Mouse (Mus musculus): Measurements from ENCODE around the gene Gm45062. TPM values are rescaled to one million over a fixed set of nuclear protein-coding genes. Genes with fewer than 3 reads are reported as not detected.

Gene Gm45062
- polyA plus RNA-seq, 1 experiment: not detected

DNA sequence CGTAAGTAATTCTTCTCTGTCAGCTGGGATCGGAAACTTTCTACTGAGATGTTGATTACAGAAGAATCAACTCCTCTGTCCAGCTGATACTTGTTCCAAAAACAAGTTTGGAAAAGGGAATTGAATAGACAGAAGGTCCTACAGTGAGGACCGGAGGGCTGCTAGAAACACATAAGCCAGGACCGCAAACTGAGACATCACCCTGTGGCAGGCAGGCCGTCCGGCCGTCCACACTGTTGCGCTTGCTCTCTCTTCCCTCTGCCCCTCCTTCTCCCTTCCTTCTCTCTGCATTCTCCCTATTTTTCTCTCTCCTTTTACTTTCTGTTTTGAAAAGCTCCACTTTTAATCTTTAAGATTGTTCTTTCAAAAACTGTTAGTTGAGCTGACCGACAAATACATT is 332.4 kb downstream of the Gm45062 start:
- no peaks in the 10 kb centered on the region for H3K27me3 ChIP-seq (ENCODE audit: control insufficient read depth, insufficient read depth, low read length)
- no peaks in the 10 kb centered on the region for H3K4me1 ChIP-seq (ENCODE audit: control insufficient read depth, insufficient read depth, insufficient read length, low read length)
- H3K4me3 ChIP-seq (ENCODE audit: low read depth, low read length): no peak overlapping the region
- TF ChIP-seq POLR2A (IDR thresholded peaks at IDR 0.05; ENCODE audit: low read depth, low read length) (no peak), CTCF (IDR thresholded peaks at IDR 0.05; ENCODE audit: extremely low read depth, insufficient read length, insufficient replicate concordance, low read depth, low read length) (no peak)
- no peak overlapping the region for H3K27ac ChIP-seq (ENCODE audit: insufficient read depth, low read depth, low read length)
- WGBS: 94% methylated on average over 9 of the region's 9 CpGs
- peaks cover 12% of the 10 kb centered on the region for H3K36me3 ChIP-seq (ENCODE audit: control insufficient read depth, insufficient read depth, low read length)

DNA sequence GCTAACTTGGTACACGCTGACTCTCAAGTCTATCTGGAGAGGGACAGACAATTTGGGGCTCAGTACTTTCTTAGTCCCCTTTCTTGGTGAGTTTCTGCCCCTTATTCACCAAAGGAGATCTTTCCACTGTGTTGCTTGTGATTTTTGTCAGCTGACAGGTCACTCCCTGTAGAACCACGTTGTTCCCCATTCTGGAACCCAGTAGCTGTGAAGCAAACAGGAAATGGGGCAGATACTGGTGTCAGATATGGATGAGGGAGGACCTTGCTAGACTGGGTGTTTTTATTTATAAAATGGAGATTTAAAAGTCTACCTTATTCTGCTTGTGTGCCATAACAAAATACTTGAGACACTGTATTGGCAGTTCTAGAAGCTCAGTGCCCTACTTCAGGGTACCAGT is 358.1 kb downstream of the Gm45062 start:
- no peaks in the 10 kb centered on the region for H3K27me3 ChIP-seq (ENCODE audit: control insufficient read depth, insufficient read depth, low read length)
- H3K36me3 ChIP-seq (ENCODE audit: control insufficient read depth, insufficient read depth, low read length): no peaks in the 10 kb centered on the region
- H3K27ac ChIP-seq (ENCODE audit: insufficient read depth, low read depth, low read length): no peak overlapping the region
- TF ChIP-seq CTCF (IDR thresholded peaks at IDR 0.05; ENCODE audit: extremely low read depth, insufficient read length, insufficient replicate concordance, low read depth, low read length) (no peak), POLR2A (IDR thresholded peaks at IDR 0.05; ENCODE audit: low read depth, low read length) (no peak)
- WGBS: 62% methylated on average over 2 of the region's 2 CpGs
- no peaks in the 10 kb centered on the region for H3K4me1 ChIP-seq (ENCODE audit: control insufficient read depth, insufficient read depth, insufficient read length, low read length)
- no peak overlapping the region for H3K4me3 ChIP-seq (ENCODE audit: low read depth, low read length)

DNA sequence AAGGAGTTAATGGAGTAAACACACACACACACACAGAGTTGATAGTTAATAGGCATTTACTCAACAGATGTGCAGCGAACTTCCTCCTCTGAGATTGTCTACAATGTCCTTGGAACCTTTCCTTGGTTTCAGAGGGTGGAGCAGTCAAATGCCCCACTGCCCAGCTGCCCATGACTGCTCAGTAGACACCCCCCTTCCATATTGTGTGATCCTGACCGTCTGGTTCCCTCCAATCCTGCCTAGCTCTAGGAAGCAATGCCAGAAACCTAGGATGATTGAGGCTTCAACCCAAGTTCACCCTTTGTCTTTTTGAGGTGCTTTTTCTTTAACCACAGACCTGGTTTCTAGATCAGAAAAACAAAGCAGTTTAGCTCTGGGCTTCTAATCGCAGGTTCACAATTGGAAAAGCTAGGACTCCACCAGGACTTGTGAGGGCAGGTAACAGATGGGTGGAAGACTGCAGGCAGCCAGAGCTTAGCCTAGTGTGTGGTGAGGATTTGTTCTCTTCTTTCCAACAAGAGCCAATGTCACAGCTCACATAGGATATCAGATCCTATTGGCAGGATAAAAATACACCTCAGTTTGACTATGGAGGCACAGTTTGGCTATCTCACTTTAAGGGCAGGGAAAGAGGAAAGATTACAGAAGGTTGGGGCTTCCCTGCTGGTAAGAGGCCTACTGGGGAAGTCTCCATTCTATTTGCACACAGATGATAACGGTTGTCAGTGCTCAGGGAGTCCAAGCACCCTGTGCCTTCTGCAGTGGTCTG is 360.5 kb downstream of the Gm45062 start:
- no peaks in the 10 kb centered on the region for H3K4me1 ChIP-seq (ENCODE audit: control insufficient read depth, insufficient read depth, insufficient read length, low read length)
- H3K27me3 ChIP-seq (ENCODE audit: control insufficient read depth, insufficient read depth, low read length): no peaks in the 10 kb centered on the region
- TF ChIP-seq POLR2A (IDR thresholded peaks at IDR 0.05; ENCODE audit: low read depth, low read length) (no peak), CTCF (IDR thresholded peaks at IDR 0.05; ENCODE audit: extremely low read depth, insufficient read length, insufficient replicate concordance, low read depth, low read length) (no peak)
- 64% methylated on average over 4 of the region's 4 CpGs for WGBS
- H3K4me3 ChIP-seq (ENCODE audit: low read depth, low read length): no peak overlapping the region
- no peak overlapping the region for H3K27ac ChIP-seq (ENCODE audit: insufficient read depth, low read depth, low read length)
- no peaks in the 10 kb centered on the region for H3K36me3 ChIP-seq (ENCODE audit: control insufficient read depth, insufficient read depth, low read length)

DNA sequence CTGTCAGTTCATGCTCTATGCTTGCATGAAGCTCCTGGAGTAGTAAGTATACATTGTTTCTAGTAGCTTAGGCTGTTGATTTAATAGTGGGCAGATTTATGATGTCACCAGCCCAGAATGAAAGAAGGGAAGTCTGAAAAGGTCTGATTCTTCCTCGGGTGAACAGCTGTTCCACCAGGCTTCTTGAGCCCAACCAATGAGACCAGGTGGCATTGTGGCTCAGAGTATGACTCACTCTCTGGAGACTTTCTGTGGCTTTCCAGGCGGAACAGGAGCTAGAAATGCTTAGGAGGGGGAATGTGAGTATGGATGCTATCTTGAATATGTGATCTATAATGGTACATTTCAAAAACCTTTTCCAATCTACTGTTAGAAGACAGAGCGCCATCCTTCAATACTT is 363.8 kb downstream of the Gm45062 start:
- TF ChIP-seq POLR2A (IDR thresholded peaks at IDR 0.05; ENCODE audit: low read depth, low read length) (no peak), CTCF (IDR thresholded peaks at IDR 0.05; ENCODE audit: extremely low read depth, insufficient read length, insufficient replicate concordance, low read depth, low read length) (no peak)
- Histone ChIP-seq H3K27ac (ENCODE audit: insufficient read depth, low read depth, low read length) (no peak overlapping the region), H3K4me1 (ENCODE audit: control insufficient read depth, insufficient read depth, insufficient read length, low read length) (no peaks in the 10 kb centered on the region), H3K4me3 (ENCODE audit: low read depth, low read length) (no peak overlapping the region), H3K36me3 (ENCODE audit: control insufficient read depth, insufficient read depth, low read length) (no peaks in the 10 kb centered on the region), H3K27me3 (ENCODE audit: control insufficient read depth, insufficient read depth, low read length) (no peaks in the 10 kb centered on the region)
- 71% methylated on average over 3 of the region's 3 CpGs for WGBS

GRCm38 (mm10) chr6:8628226-8628625 is 369.0 kb downstream of the Gm45062 start:
- H3K27ac ChIP-seq (ENCODE audit: insufficient read depth, low read depth, low read length): no peak overlapping the region
- no peaks in the 10 kb centered on the region for H3K27me3 ChIP-seq (ENCODE audit: control insufficient read depth, insufficient read depth, low read length)
- H3K4me3 ChIP-seq (ENCODE audit: low read depth, low read length): no peak overlapping the region
- no peaks in the 10 kb centered on the region for H3K36me3 ChIP-seq (ENCODE audit: control insufficient read depth, insufficient read depth, low read length)
- no peaks in the 10 kb centered on the region for H3K4me1 ChIP-seq (ENCODE audit: control insufficient read depth, insufficient read depth, insufficient read length, low read length)
- WGBS: 91% methylated on average over 8 of the region's 8 CpGs
- TF ChIP-seq CTCF (IDR thresholded peaks at IDR 0.05; ENCODE audit: extremely low read depth, insufficient read length, insufficient replicate concordance, low read depth, low read length): no peak
- no peak for TF ChIP-seq POLR2A (IDR thresholded peaks at IDR 0.05; ENCODE audit: low read depth, low read length)

GRCm38 (mm10) chr6:8628715-8629267 is 369.5 kb downstream of the Gm45062 start:
- 92% methylated on average over 7 of the region's 7 CpGs for whole genome bisulfite sequencing
- H3K36me3 ChIP-seq (ENCODE audit: control insufficient read depth, insufficient read depth, low read length): no peaks in the 10 kb centered on the region
- TF ChIP-seq CTCF (IDR thresholded peaks at IDR 0.05; ENCODE audit: extremely low read depth, insufficient read length, insufficient replicate concordance, low read depth, low read length) (no peak), POLR2A (IDR thresholded peaks at IDR 0.05; ENCODE audit: low read depth, low read length) (no peak)

DNA sequence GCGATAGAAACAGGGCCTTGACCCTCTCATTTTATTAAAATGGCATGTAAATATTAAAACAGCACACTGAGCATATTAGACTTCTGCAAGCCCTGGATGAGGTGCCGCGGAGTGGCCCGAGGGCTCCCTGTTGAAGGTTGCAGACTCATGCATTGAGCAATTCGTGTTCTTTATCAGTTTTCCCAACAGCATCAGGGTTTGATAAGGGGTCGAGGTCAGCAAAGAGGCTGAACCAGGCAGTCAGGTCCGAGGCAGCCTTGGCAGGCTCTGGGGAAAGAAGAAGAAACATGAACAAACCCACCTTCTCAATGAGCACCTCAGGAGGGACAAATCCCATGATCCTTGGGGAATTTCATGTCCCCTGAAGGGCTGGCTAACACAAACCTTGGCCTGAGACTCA is 371.3 kb downstream of the Gm45062 start:
- Histone ChIP-seq H3K27ac (ENCODE audit: insufficient read depth, low read depth, low read length) (no peak overlapping the region), H3K36me3 (ENCODE audit: control insufficient read depth, insufficient read depth, low read length) (no peaks in the 10 kb centered on the region), H3K27me3 (ENCODE audit: control insufficient read depth, insufficient read depth, low read length) (no peaks in the 10 kb centered on the region), H3K4me1 (ENCODE audit: control insufficient read depth, insufficient read depth, insufficient read length, low read length) (no peaks in the 10 kb centered on the region), H3K4me3 (ENCODE audit: low read depth, low read length) (no peak overlapping the region)
- WGBS: 58% methylated on average over 7 of the region's 7 CpGs
- no peak for TF ChIP-seq CTCF (IDR thresholded peaks at IDR 0.05; ENCODE audit: extremely low read depth, insufficient read length, insufficient replicate concordance, low read depth, low read length)
- TF ChIP-seq POLR2A (IDR thresholded peaks at IDR 0.05; ENCODE audit: low read depth, low read length): no peak

More at GRCm38 (mm10) chr6:8628715-8629267, 369.5 kb downstream of the Gm45062 start:
- no peaks in the 10 kb centered on the region for H3K4me1 ChIP-seq (ENCODE audit: control insufficient read depth, insufficient read depth, insufficient read length, low read length)
- H3K4me3 ChIP-seq (ENCODE audit: low read depth, low read length): no peak overlapping the region
- no peak overlapping the region for H3K27ac ChIP-seq (ENCODE audit: insufficient read depth, low read depth, low read length)
- no peaks in the 10 kb centered on the region for H3K27me3 ChIP-seq (ENCODE audit: control insufficient read depth, insufficient read depth, low read length)
